Mouse (Mus musculus) heart, adult 10 weeks (tissue): ENCODE results near the gene Cttnbp2nl. TPM values are rescaled to one million over a fixed set of nuclear protein-coding genes. Genes with fewer than 3 reads are reported as not detected.

Experiments used
- polyA plus RNA-seq: library from polyadenylated mRNA; stranded (reverse); fragments of 350-450 nt; fragmentation: Illumina TruSeq; extraction: RNeasy Lipid Tissue Mini Kit (QIAGEN cat#74804); gene quantifications from one replicate; pipeline ENCODE4 v1.2.3, GENCODE M21; 2014; ENCODE audit warnings: low read depth, low replicate concordance

The Cttnbp2nl gene
- 11.5 TPM for polyA plus RNA-seq

GRCm38 (mm10) chr3:105052937-105053697 is at the start of gene Cttnbp2nl:
TSS of gene Cttnbp2nl (minus strand) at chr3:105053146.

GRCm38 (mm10) chr3:105066544-105066943 is 13.6 kb upstream of the Cttnbp2nl start, which contains the start of gene 4930564D02Rik:
TSS of gene 4930564D02Rik (plus strand) at chr3:105066844.

GRCm38 (mm10) chr3:104961066-104962059 is 91.6 kb downstream of the Cttnbp2nl start, which contains the start of gene Wnt2b:
TSS of gene Wnt2b (minus strand) at chr3:104961921.

Other genes starting within 250 kb of the Cttnbp2nl start
- 5.5 TPM for gene Mov10, start 234.6 kb downstream of the Cttnbp2nl start, polyA plus RNA-seq
- 13.0 TPM for gene St7l, start 189.1 kb downstream of the Cttnbp2nl start, polyA plus RNA-seq
- gene Capza1, start 188.6 kb downstream of the Cttnbp2nl start, polyA plus RNA-seq = 41.9 TPM
- 0.68 TPM for gene Wnt2b, start 91.2 kb downstream of the Cttnbp2nl start, polyA plus RNA-seq
- gene 4930564D02Rik, start 13.7 kb upstream of the Cttnbp2nl start, polyA plus RNA-seq = not detected